Mouse (Mus musculus): ENCODE results near the gene Gm20826. TPM values are rescaled to one million over a fixed set of nuclear protein-coding genes. Genes with fewer than 3 reads are reported as not detected.

Gm20826 gene
- polyA plus RNA-seq (2015; fragmentation: Nextera tagmentation; extraction: Ambion mirVana), result not detected in 2 replicates

GRCm38 (mm10) chrY:7638389-7638788, at the start of gene Gm20826:
Gene Gm20826 (minus strand): TSS chrY:7638489.

Other genes with a start within 250 kb of the Gm20826 start
- gene Gm21788, start 233.5 kb downstream of the Gm20826 start, polyA plus RNA-seq (2015; fragmentation: Nextera tagmentation; extraction: Ambion mirVana), result not detected in 2 replicates
- not detected in 2 replicates for gene Gm28576, start 84.5 kb upstream of the Gm20826 start, polyA plus RNA-seq (2015; fragmentation: Nextera tagmentation; extraction: Ambion mirVana)